Mouse (Mus musculus) heart, postnatal 0 days (tissue): Measurements from ENCODE around the gene Vegfd. TPM values are rescaled to one million over a fixed set of nuclear protein-coding genes. Genes with fewer than 3 reads are reported as not detected.

ENCODE experiments used
- ATAC-seq: fragments of 200-750 bp; cut with Nextera tagmentation; 2 replicates; pipeline ENCODE4 v1.8.0; 2017; ENCODE audit warnings: low read depth, moderate number of reproducible peaks, moderate library complexity; ENCODE audit not compliant: insufficient read depth
- DNase-seq: peaks from one replicate; pipeline ENCODE4 v3.0.0-alpha.2; 2016; ENCODE audit warnings: low spot score
- H3K27ac ChIP-seq: fragments of 300-500 bp; sonication (generic); 2 replicates; pipeline ENCODE4 v1.5.1; 2014; ENCODE audit warnings: low read depth, mild to moderate bottlenecking
- H3K27me3 ChIP-seq: fragments of 300-500 bp; sonication (generic); 2 replicates; pipeline ENCODE4 v1.6.1; 2014; ENCODE audit warnings: low read length, mixed read lengths; ENCODE audit not compliant: control insufficient read depth, insufficient read depth
- H3K36me3 ChIP-seq: fragments of 300-500 bp; sonication (generic); replicated peaks from 2 replicates; pipeline ENCODE4 v1.6.1; 2014; ENCODE audit warnings: low read length, mixed read lengths; ENCODE audit not compliant: control insufficient read depth, insufficient read depth
- H3K4me1 ChIP-seq: fragments of 300-500 bp; sonication (generic); 2 replicates; pipeline ENCODE4 v1.6.1; 2014; ENCODE audit warnings: antibody characterized with exemption; ENCODE audit not compliant: control insufficient read depth, insufficient read depth
- H3K4me2 ChIP-seq: fragments of 300-500 bp; sonication (generic); 2 replicates; pipeline ENCODE4 v1.6.1; 2014; ENCODE audit warnings: low read depth, mild to moderate bottlenecking, low read length, moderate library complexity
- H3K4me3 ChIP-seq: fragments of 300-500 bp; sonication (generic); 2 replicates; pipeline ENCODE4 v1.5.1; 2014; ENCODE audit warnings: low read depth, low read length
- H3K9ac ChIP-seq: fragments of 300-500 bp; sonication (generic); replicated peaks from 2 replicates; pipeline ENCODE4 v1.6.1; 2014; ENCODE audit warnings: low read depth, low read length, mixed read lengths
- H3K9me3 ChIP-seq: fragments of 300-500 bp; sonication (generic); replicated peaks from 2 replicates; pipeline ENCODE4 v1.6.1; 2016; ENCODE audit warnings: low read length; ENCODE audit not compliant: control insufficient read depth
- CTCF ChIP-seq: IDR thresholded peaks from 2 replicates; pipeline ENCODE4 v1.5.1; 2016; ENCODE audit warnings: antibody characterized with exemption, control low read depth, low read depth
- EP300 ChIP-seq: IDR thresholded peaks from 2 replicates; pipeline ENCODE4 v1.6.1; 2016; ENCODE audit warnings: antibody characterized with exemption, low read depth
- WGBS: fragments of 180-500 bp; shearing (Covaris S2); extraction: QIAGEN DNeasy Blood & Tissue Kit; methylation state at CpG from one replicate; pipeline ENCODE4 v1.1.7; 2014; 5-methylcytosine and 5-hydroxymethylcytosine counted together
- polyA plus RNA-seq: library from polyadenylated mRNA; unstranded; fragments of >200 nt; fragmentation: Nextera tagmentation; extraction: Ambion mirVana; gene quantifications from 2 replicates; pipeline ENCODE4 v1.2.1, GENCODE M21; 2015
- total RNA-seq: library from RNA; depleted of rRNA; stranded (reverse); fragments of >200 nt; gene quantifications from 2 replicates; pipeline ENCODE4 v1.2.3, GENCODE M21; 2014; ENCODE audit warnings: low replicate concordance

Gene Vegfd
- total and polyA plus RNA-seq, 2 experiments from 2014 or later, result 0.08 to 1.6 TPM

DNA sequence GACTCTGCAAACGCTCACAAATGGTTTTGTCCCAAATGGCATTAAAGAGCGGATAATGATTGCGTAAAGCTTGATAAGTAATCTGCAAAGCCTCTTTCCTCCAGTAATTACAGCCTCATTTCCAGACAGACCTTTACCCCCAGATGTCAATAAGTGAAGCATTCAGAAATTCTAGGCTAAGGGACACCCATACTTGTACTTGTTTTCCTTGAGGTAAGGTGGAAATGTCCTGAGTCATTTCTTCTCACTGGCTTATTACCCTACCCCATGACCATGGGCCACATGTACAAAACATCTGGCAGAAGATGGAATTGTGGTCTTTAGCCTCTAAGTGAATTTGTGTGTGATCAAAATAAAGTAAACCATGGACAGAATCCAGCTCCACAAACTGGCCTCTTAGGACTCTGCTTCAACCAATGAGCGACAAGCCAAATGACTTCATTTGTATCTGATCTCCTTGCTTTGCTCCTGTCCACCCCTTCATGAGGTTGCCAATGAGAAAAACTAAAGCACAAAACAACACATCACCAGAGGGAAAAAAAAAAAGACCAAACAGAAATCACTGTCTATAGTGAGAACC is 27.7 kb upstream of the Vegfd start:
- no peak for DNase-seq
- no peaks in the 10 kb centered on the region for H3K9me3 ChIP-seq
- H3K4me1 ChIP-seq, result no peaks in the 10 kb centered on the region
- H3K36me3 ChIP-seq, result no peaks in the 10 kb centered on the region
- TF ChIP-seq EP300, result no peak
- no peak for TF ChIP-seq CTCF
- ATAC-seq, result no peak
- no peak overlapping the region for H3K27ac ChIP-seq
- WGBS, result 74% methylated on average over 4 of the region's 4 CpGs
- no peak overlapping the region for H3K4me3 ChIP-seq
- H3K4me2 ChIP-seq, result no peak overlapping the region
- H3K9ac ChIP-seq, result no peak overlapping the region
- H3K27me3 ChIP-seq, result no peaks in the 10 kb centered on the region

DNA sequence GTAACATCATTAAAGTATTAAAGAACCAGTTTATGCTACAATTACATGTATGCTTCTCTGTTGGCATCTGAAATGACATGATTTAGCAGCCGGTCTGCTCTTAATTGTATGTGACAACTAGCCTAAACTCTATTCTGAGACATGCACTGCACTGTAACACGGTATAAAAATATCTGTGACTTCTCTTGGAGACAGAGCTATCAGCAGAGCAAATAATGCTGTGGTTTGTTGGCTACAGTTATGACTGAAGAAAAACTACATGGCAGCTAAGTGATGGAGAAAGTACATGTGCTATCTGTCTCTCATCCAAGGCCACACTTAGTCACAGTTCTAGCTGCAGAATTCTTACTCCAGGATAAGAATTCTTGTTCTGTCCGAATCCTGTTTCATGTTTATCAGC is 24.2 kb upstream of the Vegfd start:
- H3K4me1 ChIP-seq, result no peaks in the 10 kb centered on the region
- TF ChIP-seq CTCF, result no peak
- no peak for TF ChIP-seq EP300
- no peaks in the 10 kb centered on the region for H3K36me3 ChIP-seq
- H3K9me3 ChIP-seq, result no peaks in the 10 kb centered on the region
- H3K27ac ChIP-seq, result no peak overlapping the region
- no peak overlapping the region for H3K4me3 ChIP-seq
- DNase-seq (no peak), ATAC-seq (no peak)
- H3K27me3 ChIP-seq, result no peaks in the 10 kb centered on the region
- no peak overlapping the region for H3K9ac ChIP-seq
- 37% methylated on average over 3 of the region's 3 CpGs for WGBS
- H3K4me2 ChIP-seq, result no peak overlapping the region

DNA sequence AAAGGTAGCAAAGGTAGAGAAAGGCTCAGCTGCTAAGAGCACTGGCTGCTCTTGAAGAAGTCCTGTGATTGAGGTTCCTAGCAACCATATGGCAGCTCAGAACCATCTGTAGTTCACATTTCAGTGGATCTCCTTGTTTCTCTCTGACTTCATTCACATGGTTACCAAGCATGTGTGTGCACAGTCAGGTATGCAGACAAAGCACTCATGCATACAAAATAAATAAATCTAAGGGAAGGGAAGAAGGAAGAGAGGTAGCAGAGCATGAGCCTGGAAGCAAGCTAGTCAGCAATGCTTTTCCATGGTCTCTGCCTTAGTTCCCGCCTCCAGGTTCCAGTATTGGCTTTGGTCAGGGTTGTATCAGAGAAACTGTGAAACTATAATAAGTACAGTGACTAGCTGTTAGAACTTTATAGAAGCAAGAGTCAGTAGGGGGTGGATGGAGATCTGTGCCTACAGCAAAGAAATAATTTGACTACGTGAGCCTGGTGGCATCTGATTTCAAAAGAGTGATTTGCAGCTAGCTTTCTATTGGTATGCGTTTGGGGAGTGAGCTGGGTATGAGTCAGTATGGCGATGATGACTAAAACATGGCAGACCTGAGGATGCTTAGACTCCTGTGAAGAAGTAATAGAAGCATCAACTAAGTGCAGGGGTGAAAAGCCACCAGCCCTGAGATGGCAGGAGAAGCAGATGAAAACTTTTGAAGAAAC is 7.9 kb upstream of the Vegfd start:
- DNase-seq (no peak), ATAC-seq (no peak)
- no peaks in the 10 kb centered on the region for H3K27me3 ChIP-seq
- H3K9ac ChIP-seq, result no peak overlapping the region
- no peak overlapping the region for H3K27ac ChIP-seq
- no peaks in the 10 kb centered on the region for H3K4me1 ChIP-seq
- no peak overlapping the region for H3K4me2 ChIP-seq
- H3K4me3 ChIP-seq, result no peak overlapping the region
- no peaks in the 10 kb centered on the region for H3K36me3 ChIP-seq
- TF ChIP-seq CTCF (no peak), EP300 (no peak)
- no peaks in the 10 kb centered on the region for H3K9me3 ChIP-seq
- WGBS, result 77% methylated on average over 4 of the region's 4 CpGs

DNA sequence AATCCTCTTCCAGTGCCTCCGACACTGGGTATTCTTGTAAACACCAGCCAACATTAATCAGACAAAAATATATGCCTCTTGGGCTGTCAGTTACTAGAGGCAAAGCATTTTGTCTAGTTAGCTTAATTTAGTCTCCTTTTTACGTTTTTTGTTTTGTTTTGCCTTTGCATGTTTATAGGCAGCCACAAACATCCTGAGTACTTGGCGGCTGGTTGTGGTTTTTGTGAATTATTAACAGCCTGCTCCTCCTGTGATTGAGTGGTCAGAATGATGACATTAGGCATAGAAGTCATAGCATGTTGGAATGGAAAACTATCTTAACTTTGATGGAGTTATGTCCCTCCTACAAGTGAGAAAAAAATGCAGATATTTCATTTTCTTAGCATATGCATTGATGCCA is 2.6 kb upstream of the Vegfd start:
- no peaks in the 10 kb centered on the region for H3K36me3 ChIP-seq
- 82% methylated on average over 3 of the region's 3 CpGs for WGBS
- no peaks in the 10 kb centered on the region for H3K27me3 ChIP-seq
- H3K4me3 ChIP-seq, result no peak overlapping the region
- ATAC-seq (no peak), DNase-seq (no peak)
- no peak overlapping the region for H3K4me2 ChIP-seq
- no peak overlapping the region for H3K27ac ChIP-seq
- H3K9ac ChIP-seq, result no peak overlapping the region
- no peaks in the 10 kb centered on the region for H3K4me1 ChIP-seq
- TF ChIP-seq EP300 (no peak), CTCF (no peak)
- no peaks in the 10 kb centered on the region for H3K9me3 ChIP-seq

DNA sequence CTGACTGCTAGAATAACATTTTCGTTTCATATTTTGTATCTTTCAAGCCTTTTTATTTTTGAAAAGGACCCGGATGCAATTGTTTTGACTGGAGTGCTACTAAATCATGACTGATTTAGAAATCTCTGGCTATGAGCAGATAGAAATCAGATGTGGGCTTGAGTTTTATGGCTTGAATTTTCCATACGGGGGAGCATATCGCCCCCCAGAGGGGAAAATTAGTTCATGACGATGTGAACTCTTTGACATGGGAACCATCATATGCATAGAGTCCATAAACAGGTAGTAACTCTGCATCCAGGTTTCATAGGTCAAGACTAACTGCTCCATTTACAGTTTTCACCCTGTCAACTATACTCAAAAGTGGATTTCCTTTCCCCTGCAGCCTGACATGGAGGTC is 1.4 kb downstream of the Vegfd start:
- Histone ChIP-seq H3K9me3 (no peaks in the 10 kb centered on the region), H3K9ac (no peak overlapping the region), H3K27me3 (no peaks in the 10 kb centered on the region), H3K4me2 (no peak overlapping the region), H3K27ac (no peak overlapping the region), H3K36me3 (no peaks in the 10 kb centered on the region), H3K4me1 (no peaks in the 10 kb centered on the region), H3K4me3 (no peak overlapping the region)
- WGBS, result 44% methylated on average over 5 of the region's 5 CpGs
- ATAC-seq (no peak), DNase-seq (no peak)
- no peak; the same call in 1 of the 2 replicates for TF ChIP-seq CTCF
- no peak for TF ChIP-seq EP300

DNA sequence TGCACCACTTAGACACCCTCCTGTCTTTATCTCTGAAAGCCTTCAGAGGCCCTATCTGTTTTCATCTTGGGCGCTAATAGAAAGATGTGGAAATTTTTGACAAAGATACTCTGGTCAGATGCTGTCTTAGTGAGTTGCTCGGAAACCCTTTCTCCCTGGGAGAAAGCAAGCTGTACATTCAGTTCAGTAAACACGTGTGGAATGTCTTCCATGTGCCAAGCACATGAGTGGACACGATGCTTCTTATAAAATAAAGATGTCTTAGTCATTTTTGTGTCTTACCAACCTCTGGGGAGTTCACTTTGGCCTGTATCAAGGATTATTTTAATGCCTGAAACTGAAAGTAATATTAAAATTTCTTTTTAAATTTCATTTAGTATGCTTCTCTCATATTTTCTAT is 6.5 kb downstream of the Vegfd start:
- no peaks in the 10 kb centered on the region for H3K27me3 ChIP-seq
- DNase-seq (no peak), ATAC-seq (no peak; the same call in 1 of the 2 replicates)
- no peak overlapping the region for H3K4me2 ChIP-seq
- no peaks in the 10 kb centered on the region for H3K36me3 ChIP-seq
- no peak overlapping the region for H3K9ac ChIP-seq
- 60% methylated on average over 4 of the region's 4 CpGs for WGBS
- no peaks in the 10 kb centered on the region for H3K4me1 ChIP-seq
- no peak overlapping the region for H3K4me3 ChIP-seq
- H3K9me3 ChIP-seq, result no peaks in the 10 kb centered on the region
- TF ChIP-seq CTCF, result no peak
- TF ChIP-seq EP300, result no peak
- no peak overlapping the region for H3K27ac ChIP-seq
